Mouse (Mus musculus): ENCODE data around the gene Cfap73.

The Cfap73 gene

GRCm38 (mm10) chr5:120612822-120613604, 21.0 kb downstream of the Cfap73 start:
- peak; percentile 100 for DNase-seq (ENCODE audit: low spot score in 2 of 2)

GRCm38 (mm10) chr5:120612442-120612821, 21.6 kb downstream of the Cfap73 start, which contains the start of the genes Rita1 and Ddx54:
Rita1 (minus strand) TSS chr5:120612589.
Ddx54 (plus strand) TSS chr5:120612739.
- peak; percentile 97 to 98 for DNase-seq (ENCODE audit: low spot score in 2 of 2)

GRCm38 (mm10) chr5:120611416-120611815, 22.6 kb downstream of the Cfap73 start:
- DNase-seq (ENCODE audit: low spot score in 2 of 2), result no peak

- DNase-seq (ENCODE audit: low spot score in 2 of 2), result no peak
Observed at GRCm38 (mm10) chr5:120610906-120611305, 23.1 kb downstream of the Cfap73 start.

GRCm38 (mm10) chr5:120609246-120609775, 24.7 kb downstream of the Cfap73 start:
- DNase-seq (ENCODE audit: low spot score in 2 of 2), result no peak

- DNase-seq (ENCODE audit: low spot score in 2 of 2), result no peak
Observed at GRCm38 (mm10) chr5:120607335-120607734, 26.7 kb downstream of the Cfap73 start.

- DNase-seq (ENCODE audit: low spot score in 2 of 2), result no peak
Observed at GRCm38 (mm10) chr5:120606590-120607200, 27.3 kb downstream of the Cfap73 start.

GRCm38 (mm10) chr5:120605688-120606087, 28.3 kb downstream of the Cfap73 start:
- peak; percentile 75 to 81 for DNase-seq (ENCODE audit: low spot score in 2 of 2)

GRCm38 (mm10) chr5:120605241-120605661, 28.8 kb downstream of the Cfap73 start:
- no peak for DNase-seq (ENCODE audit: low spot score in 2 of 2)

- peak; percentile 68 to 69 for DNase-seq (ENCODE audit: low spot score in 2 of 2)
Observed at GRCm38 (mm10) chr5:120604839-120605238, 29.2 kb downstream of the Cfap73 start.

- no peak for DNase-seq (ENCODE audit: low spot score in 2 of 2)
Observed at GRCm38 (mm10) chr5:120603515-120603914, 30.5 kb downstream of the Cfap73 start.

GRCm38 (mm10) chr5:120602210-120602609, 31.8 kb downstream of the Cfap73 start:
- DNase-seq (ENCODE audit: low spot score in 2 of 2), result no peak

GRCm38 (mm10) chr5:120600946-120601668, 32.9 kb downstream of the Cfap73 start:
- no peak for DNase-seq (ENCODE audit: low spot score in 2 of 2)

- no peak for DNase-seq (ENCODE audit: low spot score in 2 of 2)
Observed at GRCm38 (mm10) chr5:120599625-120600024, 34.4 kb downstream of the Cfap73 start.

GRCm38 (mm10) chr5:120594485-120594884, 39.5 kb downstream of the Cfap73 start:
- no peak for DNase-seq (ENCODE audit: low spot score in 2 of 2)

GRCm38 (mm10) chr5:120592141-120592540, 41.9 kb downstream of the Cfap73 start:
- DNase-seq (ENCODE audit: low spot score in 2 of 2), result no peak

GRCm38 (mm10) chr5:120590356-120591010, 43.6 kb downstream of the Cfap73 start:
- DNase-seq (ENCODE audit: low spot score in 2 of 2), result no peak

GRCm38 (mm10) chr5:120588569-120589094, 45.4 kb downstream of the Cfap73 start, which contains the start of the genes Tpcn1 and Iqcd:
Tpcn1 (minus strand) TSS chr5:120588673.
Iqcd (plus strand) TSS chr5:120589016.
- DNase-seq (ENCODE audit: low spot score in 2 of 2), result peak; percentile 98 to 99

- no peak for DNase-seq (ENCODE audit: low spot score in 2 of 2)
Observed at GRCm38 (mm10) chr5:120587940-120588568, 46.0 kb downstream of the Cfap73 start.

GRCm38 (mm10) chr5:120587616-120587926, 46.5 kb downstream of the Cfap73 start:
- no peak for DNase-seq (ENCODE audit: low spot score in 2 of 2)

Data from right cerebral cortex, postnatal 36 days (tissue).